Mouse (Mus musculus): ENCODE results near the gene 3110082I17Rik.

DNA sequence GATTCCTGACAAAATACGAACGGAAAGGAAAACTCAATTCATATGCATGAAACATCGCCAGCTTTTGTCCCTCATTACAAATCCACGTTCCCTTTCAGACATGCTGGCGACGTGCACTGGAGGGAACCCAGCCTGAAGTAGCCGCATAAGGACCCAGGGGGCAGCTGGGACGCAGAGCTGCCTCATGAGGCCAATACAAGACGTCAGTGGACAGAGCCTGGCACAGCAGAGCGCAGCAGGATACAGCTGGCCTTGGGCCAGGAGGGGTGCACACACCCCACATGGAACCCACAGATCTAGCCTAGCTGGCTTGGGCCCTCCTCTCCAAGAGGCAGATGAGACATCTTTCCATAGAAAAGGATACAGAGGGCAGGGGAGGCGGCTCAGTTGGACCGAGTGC, 21.9 kb downstream of the 3110082I17Rik start:
- TF ChIP-seq POLR2A (IDR thresholded peaks at IDR 0.05; ENCODE audit: borderline replicate concordance, low read depth, low read length): no peak
- TF ChIP-seq CTCF (IDR thresholded peaks at IDR 0.05; ENCODE audit: low read depth, low read length): no peak
